Mouse (Mus musculus) CH12.LX (cell line): Measurements from ENCODE around the gene Nova2. TPM values are rescaled to one million over a fixed set of nuclear protein-coding genes. Genes with fewer than 3 reads are reported as not detected.

Experiments
- DNase-seq: peaks from one replicate; pipeline ENCODE4 v3.0.0-alpha.2; 2013; ENCODE audit errors: extremely low read depth
- H3K27ac ChIP-seq: 2 replicates; pipeline ENCODE4 v1.5.1; 2012; ENCODE audit warnings: low read depth, mild to moderate bottlenecking, control low read depth, moderate library complexity; ENCODE audit not compliant: insufficient read depth
- H3K27me3 ChIP-seq: replicated peaks from 2 replicates; pipeline ENCODE3; 2012; ENCODE audit warnings: inconsistent platforms
- H3K36me3 ChIP-seq, 2 experiments: replicated peaks in 1 of 2; 2 replicates each; pipeline versions ENCODE3 to v1.6.1; 2012; ENCODE audit warnings: inconsistent platforms in 1 of 2, low read length in 1 of 2, mild to moderate bottlenecking in 1 of 2, mixed read lengths in 1 of 2, moderate library complexity in 1 of 2; ENCODE audit not compliant: control insufficient read depth in 1 of 2, insufficient read depth in 1 of 2
- H3K4me1 ChIP-seq, 2 experiments: 2 replicates each; pipeline ENCODE4 v1.6.1; 2012; ENCODE audit warnings: inconsistent platforms in 1 of 2, moderate library complexity in 1 of 2; ENCODE audit not compliant: insufficient read depth in 2 of 2, control insufficient read depth in 1 of 2
- H3K4me2 ChIP-seq: 2 replicates; pipeline ENCODE4 v1.6.1; 2012; ENCODE audit warnings: low read depth, mild to moderate bottlenecking, control low read depth; ENCODE audit not compliant: poor library complexity, insufficient read depth, severe bottlenecking
- H3K4me3 ChIP-seq, 3 experiments: fragments of 150-350 bp in 1 of 3; sonication (generic) in 1 of 3; replicated peaks in 1 of 3; 2 replicates each; pipeline versions ENCODE3 to v1.5.1; 2011 to 2012; ENCODE audit warnings: low read depth in 2 of 3, low read length in 2 of 3, mild to moderate bottlenecking in 2 of 3, moderate library complexity in 2 of 3, control low read depth in 1 of 3, improper control_type of control experiment in 1 of 3, inconsistent platforms in 1 of 3, mixed read lengths in 1 of 3; ENCODE audit not compliant: poor library complexity in 1 of 3
- H3K79me2 ChIP-seq: replicated peaks from 2 replicates; pipeline ENCODE4 v1.6.1; 2012; ENCODE audit warnings: mild to moderate bottlenecking, moderate library complexity; ENCODE audit not compliant: control insufficient read depth, poor library complexity, insufficient read depth, severe bottlenecking; ENCODE audit errors: extremely low read depth
- H3K9ac ChIP-seq: 2 replicates; pipeline ENCODE4 v1.6.1; 2012; ENCODE audit warnings: low read depth, mild to moderate bottlenecking, control low read depth, moderate library complexity; ENCODE audit not compliant: insufficient read depth
- H3K9me3 ChIP-seq: replicated peaks from 2 replicates; pipeline ENCODE3; 2012; ENCODE audit warnings: low read length, inconsistent platforms, mixed read lengths
- BHLHE40 ChIP-seq: IDR thresholded peaks from 2 replicates; pipeline ENCODE4 v1.6.1; 2011; ENCODE audit warnings: mild to moderate bottlenecking, low read depth, low read length, improper control_type of control experiment
- CHD1 ChIP-seq: IDR thresholded peaks from 2 replicates; pipeline ENCODE4 v1.6.1; 2012; ENCODE audit warnings: low read depth, low read length, improper control_type of control experiment, inconsistent platforms
- CTCF ChIP-seq, 2 experiments: IDR thresholded peaks in 1 of 2; conservative IDR thresholded peaks in 1 of 2; 2 replicates each; pipeline ENCODE4 v1.5.1; 2011 to 2012; ENCODE audit warnings: low read depth in 2 of 2, low read length in 2 of 2, improper control_type of control experiment in 1 of 2, inconsistent platforms in 1 of 2, mild to moderate bottlenecking in 1 of 2, moderate library complexity in 1 of 2
- E2F4 ChIP-seq: IDR thresholded peaks from 2 replicates; pipeline ENCODE4 v1.6.1; 2011; ENCODE audit warnings: low read depth, low read length, improper control_type of control experiment; ENCODE audit not compliant: insufficient replicate concordance
- ELF1 ChIP-seq: IDR thresholded peaks from 2 replicates; pipeline ENCODE4 v1.6.1; 2014; ENCODE audit warnings: low read depth, mild to moderate bottlenecking, inconsistent platforms, low read length, improper control_type of control experiment
- EP300 ChIP-seq: IDR thresholded peaks from 2 replicates; pipeline ENCODE4 v1.6.1; 2011; ENCODE audit warnings: low read length, improper control_type of control experiment
- HCFC1 ChIP-seq: IDR thresholded peaks from 2 replicates; pipeline ENCODE4 v1.6.1; 2012; ENCODE audit warnings: low read depth, mild to moderate bottlenecking, inconsistent platforms, low read length, improper control_type of control experiment
- JUND ChIP-seq: conservative IDR thresholded peaks from 2 replicates; pipeline ENCODE4 v1.6.1; 2011; ENCODE audit warnings: low read depth, low read length, improper control_type of control experiment
- KAT2A ChIP-seq: IDR thresholded peaks from 2 replicates; pipeline ENCODE4 v1.6.1; 2012; ENCODE audit warnings: low read length, improper control_type of control experiment, inconsistent platforms; ENCODE audit not compliant: insufficient replicate concordance
- MAZ ChIP-seq: IDR thresholded peaks from 2 replicates; pipeline ENCODE4 v1.6.1; 2012; ENCODE audit warnings: low read depth, mild to moderate bottlenecking, inconsistent platforms, low read length, improper control_type of control experiment, moderate library complexity
- MXI1 ChIP-seq: IDR thresholded peaks from 2 replicates; pipeline ENCODE4 v1.6.1; 2011; ENCODE audit warnings: mild to moderate bottlenecking, low read depth, low read length, improper control_type of control experiment
- MYC ChIP-seq: IDR thresholded peaks from 2 replicates; pipeline ENCODE4 v1.6.1; 2011; ENCODE audit warnings: low read depth, mild to moderate bottlenecking, improper control_type of control experiment, low read length
- NELFE ChIP-seq: IDR thresholded peaks from 2 replicates; pipeline ENCODE4 v1.6.1; 2011; ENCODE audit warnings: low read depth, low read length, improper control_type of control experiment
- NRF1 ChIP-seq: IDR thresholded peaks from 2 replicates; pipeline ENCODE4 v1.6.1; 2014; ENCODE audit warnings: low read depth, mild to moderate bottlenecking, inconsistent platforms, low read length, improper control_type of control experiment, moderate library complexity
- POLR2A ChIP-seq: IDR thresholded peaks from 2 replicates; pipeline ENCODE4 v1.6.1; 2011; ENCODE audit warnings: low read depth, mild to moderate bottlenecking, improper control_type of control experiment, low read length
- POLR2AphosphoS2 ChIP-seq: IDR thresholded peaks from 2 replicates; pipeline ENCODE4 v1.6.1; 2011; ENCODE audit warnings: low read depth, low read length, improper control_type of control experiment
- RCOR1 ChIP-seq: conservative IDR thresholded peaks from 2 replicates; pipeline ENCODE4 v1.6.1; 2012; ENCODE audit warnings: low read depth, mild to moderate bottlenecking, inconsistent platforms, low read length, improper control_type of control experiment
- SMC3 ChIP-seq: IDR thresholded peaks from 2 replicates; pipeline ENCODE4 v1.6.1; 2011; ENCODE audit warnings: low read depth, low read length, improper control_type of control experiment
- TBP ChIP-seq: conservative IDR thresholded peaks from 2 replicates; pipeline ENCODE4 v1.6.1; 2011; ENCODE audit warnings: low read depth, low read length, improper control_type of control experiment
- ZMIZ1 ChIP-seq: IDR thresholded peaks from 2 replicates; pipeline ENCODE4 v1.6.1; 2012; ENCODE audit warnings: low read depth, mild to moderate bottlenecking, inconsistent platforms, low read length, improper control_type of control experiment
- dilution Hi-C: fragments of 300-500 bp; cut with MboI; formaldehyde crosslinking; loops from 2 replicates; pipeline ENCODE4 v1.14.3; 2020; ENCODE audit warnings: low sequenced_read_pairs; ENCODE audit not compliant: extremely low pct_unique_long_range_greater_than_20kb, extremely low pct_ligation_motif_present
- in situ Hi-C: fragments of 300-500 bp; cut with MboI; formaldehyde crosslinking; loops from 3 replicates; pipeline ENCODE4 v1.14.3; 2019; ENCODE audit warnings: low sequenced_read_pairs, low pct_ligation_motif_present, low pct_unique_long_range_greater_than_20kb, mixed read lengths
- polyA plus RNA-seq: library from polyadenylated mRNA; unstranded; fragments of >175 nt; gene quantifications from 2 replicates; pipeline ENCODE4 v1.2.1, GENCODE M21; 2012; ENCODE audit warnings: low read depth; ENCODE audit not compliant: insufficient read length
- total RNA-seq, 2 experiments: library from RNA; depleted of rRNA; stranded (reverse); fragments of 300-350 nt in 1 of 2; fragments of >200 nt in 1 of 2; gene quantifications; 2 replicates each; pipeline ENCODE4 v1.2.3; 2012 to 2014

Gene Nova2
- total and polyA plus RNA-seq, 3 experiments, result 0.04 TPM; not detected in 2

- TF ChIP-seq CTCF (conservative IDR thresholded peaks at IDR 0.05 in 1 of 2, IDR thresholded peaks at IDR 0.05 in 1 of 2; ENCODE audit: low read depth in 2 of 2, low read length in 2 of 2) (no peak), CHD1 (no peak), SMC3 (no peak), ZMIZ1 (no peak), MAZ (no peak), JUND (no peak), TBP (no peak), POLR2AphosphoS2 (no peak), MXI1 (no peak), EP300 (no peak), ELF1 (no peak), KAT2A (no peak), E2F4 (no peak)
- H3K9ac ChIP-seq, result no peak overlapping the region
- H3K9me3 ChIP-seq, result no peaks in the 10 kb centered on the region
- H3K4me1 ChIP-seq, result peaks cover 3 to 18% of the 10 kb centered on the region in 2 experiments; a peak in 2 of 4 replicates
- dilution Hi-C loops (no loop called here), in situ Hi-C loops (loop anchor here (10.0 kb wide), 2 partner anchors 92 to 132 kb away; partner anchors contain the start of genes Foxa3, Nanos2 and Sympk)
- DNase-seq, result no peak
- H3K4me2 ChIP-seq, result no peak overlapping the region
- H3K36me3 ChIP-seq, result peaks cover 0 to 37% of the 10 kb centered on the region in 2 experiments
- H3K79me2 ChIP-seq, result no peaks in the 10 kb centered on the region
- no peaks in the 10 kb centered on the region for H3K27me3 ChIP-seq
- no peak overlapping the region for H3K4me3 ChIP-seq
- H3K27ac ChIP-seq, result no peak overlapping the region
These were observed 32.7 kb upstream of the Nova2 start for GRCm38 (mm10) chr7:18893009-18893408.

DNA sequence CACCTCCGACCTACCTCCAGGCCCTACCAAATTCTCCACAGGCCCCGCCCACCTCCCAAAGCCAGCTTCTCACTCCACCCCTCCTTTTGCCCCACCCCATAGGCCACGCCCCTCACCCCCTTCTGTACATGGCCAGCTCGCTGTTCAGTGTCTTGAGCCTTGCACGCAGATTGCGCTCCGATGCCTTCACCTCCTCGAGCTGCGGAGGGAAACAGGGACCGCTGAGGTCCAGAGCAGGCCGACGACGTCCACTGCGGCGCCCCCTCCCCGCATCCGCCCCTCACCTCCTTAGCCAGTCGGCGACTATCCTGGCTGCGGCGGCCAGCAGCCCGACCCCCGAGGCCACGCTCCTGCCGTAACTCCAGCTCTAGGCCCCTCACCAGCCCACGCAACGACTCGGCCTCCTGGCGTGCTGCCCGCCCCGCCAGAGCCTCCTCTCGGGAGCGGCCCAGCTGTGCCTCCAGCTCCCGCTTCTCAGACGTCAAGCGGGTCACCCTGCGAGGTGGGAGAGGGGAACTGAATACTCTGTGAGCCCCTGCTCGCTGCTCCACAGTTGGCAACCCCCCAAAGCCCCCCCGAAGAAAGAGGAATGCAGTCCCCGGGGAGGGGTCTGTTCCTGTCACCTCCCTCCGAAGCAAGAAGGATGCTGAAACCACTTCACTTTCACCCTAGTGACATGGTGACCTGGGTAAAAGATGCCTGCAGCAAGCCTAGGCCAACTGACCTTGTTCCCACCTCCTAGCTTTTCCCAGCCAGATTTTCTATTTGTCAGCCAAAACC, 31.8 kb upstream of the Nova2 start:
- dilution Hi-C loops, result no loop called here
- H3K36me3 ChIP-seq, result peaks cover 0 to 44% of the 10 kb centered on the region in 2 experiments
- H3K4me3 ChIP-seq, result no peak overlapping the region

More for the DNA sequence above, 31.8 kb upstream of the Nova2 start:
- Histone ChIP-seq H3K9ac (no peak overlapping the region), H3K4me1 (peaks cover 3 to 18% of the 10 kb centered on the region in 2 experiments; a peak in 2 of 4 replicates), H3K4me2 (no peak overlapping the region), H3K27ac (no peak overlapping the region), H3K79me2 (no peaks in the 10 kb centered on the region), H3K9me3 (no peaks in the 10 kb centered on the region), H3K27me3 (no peaks in the 10 kb centered on the region)
- TF ChIP-seq POLR2A (no peak), CTCF (conservative IDR thresholded peaks at IDR 0.05 in 1 of 2, IDR thresholded peaks at IDR 0.05 in 1 of 2; ENCODE audit: low read depth in 2 of 2, low read length in 2 of 2) (no peak), MYC (no peak), NRF1 (no peak), CHD1 (no peak), RCOR1 (no peak), NELFE (no peak), HCFC1 (no peak), SMC3 (no peak), BHLHE40 (no peak)
- in situ Hi-C loops, result loop anchor here (10.0 kb wide), 2 partner anchors 91 to 131 kb away; partner anchors contain the start of genes Foxa3, Nanos2 and Sympk
- DNase-seq, result no peak
